Mouse (Mus musculus): ENCODE data around the gene Nudt13. TPM values are rescaled to one million over a fixed set of nuclear protein-coding genes. Genes with fewer than 3 reads are reported as not detected.

Gene Nudt13
- total RNA-seq, 2 experiments from 2014 or later, result 21.3 to 22.9 TPM

GRCm38 (mm10) chr14:20340149-20340548, 45.7 kb downstream of the Nudt13 start:
- DNase-seq, result no peak

- no peak for DNase-seq
These were observed 46.4 kb downstream of the Nudt13 start for GRCm38 (mm10) chr14:20340866-20341265.

GRCm38 (mm10) chr14:20345885-20346284, 51.4 kb downstream of the Nudt13 start:
- no peak for DNase-seq

GRCm38 (mm10) chr14:20347441-20347990, 53.0 kb downstream of the Nudt13 start:
- DNase-seq, result no peak

- peak; percentile 85 for DNase-seq
These were observed 53.6 kb downstream of the Nudt13 start, which contains the start of the genes Ecd and Fam149b for GRCm38 (mm10) chr14:20347991-20348541. Ecd (minus strand) TSS chr14:20348121. Fam149b (plus strand) TSS chr14:20348162.

- no peak for DNase-seq
These were observed 68.7 kb downstream of the Nudt13 start for GRCm38 (mm10) chr14:20363230-20363629.

Other genes starting within 250 kb of the Nudt13 start
- gene Saysd1, start 156.2 kb upstream of the Nudt13 start, total RNA-seq (2021), result 1 to 10 TPM; 2.0 to 2.2 TPM
- 1 to 10 TPM in 1 of 2 experiments, under 1 TPM in 1; 0.99 to 1.9 TPM for gene Kcnk5, start 112.9 kb upstream of the Nudt13 start, total RNA-seq (2021)
- gene Kcnk16, start 25.5 kb upstream of the Nudt13 start, total RNA-seq (2021), result not detected
- gene Ecd, start 53.4 kb downstream of the Nudt13 start, total RNA-seq (2021), result 10 to 100 TPM; 27.1 to 28.8 TPM
- 10 to 100 TPM; 17.3 to 22.6 TPM for gene Fam149b, start 53.5 kb downstream of the Nudt13 start, total RNA-seq (2021)
- gene Dnajc9, start 94.2 kb downstream of the Nudt13 start, total RNA-seq (2021), result 10 to 100 TPM; 14.8 to 15.8 TPM
- 10 to 100 TPM; 47.1 to 50.9 TPM for gene Mrps16, start 98.9 kb downstream of the Nudt13 start, total RNA-seq (2021)
- under 1 TPM; 0.23 to 0.25 TPM for gene Cfap70, start 157.5 kb downstream of the Nudt13 start, total RNA-seq (2021)
- gene Anxa7, start 185.4 kb downstream of the Nudt13 start, total RNA-seq (2021), result 10 to 100 TPM; 29.0 to 39.0 TPM
- 1 to 10 TPM; 3.9 to 7.0 TPM for gene Mss51, start 202.2 kb downstream of the Nudt13 start, total RNA-seq (2021)

Data from gastrocnemius, postnatal 10 days (tissue).